Mouse (Mus musculus): ENCODE measurements around the gene Atp2b4. TPM values are rescaled to one million over a fixed set of nuclear protein-coding genes. Genes with fewer than 3 reads are reported as not detected.

Gene Atp2b4
- polyA plus RNA-seq, 1 experiment from 2014 or later: 3.5 TPM

Small RNAs within 50 kb of the gene (microRNA-seq; reads per million reads assigned to microRNA genes)
- not detected for gene Mir6903

Other genes starting within 250 kb of the Atp2b4 start
- 928 and 985 TPM in 2 replicates for gene Snrpe, start 190.8 kb downstream of the Atp2b4 start, polyA plus RNA-seq (2016; fragmentation: Nextera tagmentation; extraction: Ambion mirVana)
- gene Zbed6, start 140.2 kb downstream of the Atp2b4 start, polyA plus RNA-seq (2016; fragmentation: Nextera tagmentation; extraction: Ambion mirVana): not detected in 2 replicates
- 5.0 and 6.2 TPM in 2 replicates for gene Gm38394, start 139.7 kb downstream of the Atp2b4 start, polyA plus RNA-seq (2016; fragmentation: Nextera tagmentation; extraction: Ambion mirVana)
- 0.62 and 0.75 TPM in 2 replicates for gene Lax1, start 110.9 kb downstream of the Atp2b4 start, polyA plus RNA-seq (2016; fragmentation: Nextera tagmentation; extraction: Ambion mirVana)
- 0.24 and 0.41 TPM in 2 replicates for gene Optc, start 107.0 kb upstream of the Atp2b4 start, polyA plus RNA-seq (2016; fragmentation: Nextera tagmentation; extraction: Ambion mirVana)
- gene Prelp, start 120.4 kb upstream of the Atp2b4 start, polyA plus RNA-seq (2016; fragmentation: Nextera tagmentation; extraction: Ambion mirVana): 0.18 and 0.56 TPM in 2 replicates
- gene Fmod, start 236.2 kb upstream of the Atp2b4 start, polyA plus RNA-seq (2016; fragmentation: Nextera tagmentation; extraction: Ambion mirVana): 2.4 and 2.5 TPM in 2 replicates